Mouse (Mus musculus) spleen, adult 2 months (tissue): ENCODE results near the gene Fem1b.
"Not testable (repeated sequence)": the region's sequence is repeated elsewhere in the genome, so short reads cannot be mapped to it uniquely, and the experiment has no call there.

Experiments
- CTCF ChIP-seq: fragments of 200-500 bp; IDR thresholded peaks from 2 replicates; pipeline ENCODE4 v1.5.1; 2011; ENCODE audit warnings: mild to moderate bottlenecking, inconsistent platforms; ENCODE audit not compliant: insufficient read depth, insufficient read length, insufficient replicate concordance; ENCODE audit errors: extremely low read depth
- POLR2A ChIP-seq: fragments of 200-500 bp; IDR thresholded peaks from 2 replicates; pipeline ENCODE4 v1.6.1; 2011; ENCODE audit warnings: low read depth, low read length, inconsistent platforms

DNA sequence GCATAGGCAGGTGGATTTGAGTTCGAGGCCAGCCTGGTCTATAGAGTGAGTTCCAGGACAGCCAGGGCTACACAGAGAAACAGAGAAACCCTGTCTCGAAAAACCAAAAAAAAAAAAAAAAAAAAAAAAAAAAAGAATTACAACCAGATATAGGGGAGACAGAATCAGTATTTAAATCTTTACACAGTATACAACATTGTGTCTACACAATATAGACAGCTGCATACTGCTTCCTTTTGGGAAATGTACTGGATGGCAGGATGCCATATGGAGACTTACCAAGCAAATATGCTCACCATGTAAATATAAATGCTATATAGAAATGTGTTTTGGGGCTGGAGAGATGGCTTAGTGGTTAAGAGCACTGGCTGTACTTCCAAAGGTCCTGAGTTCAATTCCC, 12.5 kb downstream of the Fem1b start:
- not testable (repeated sequence) for TF ChIP-seq CTCF, POLR2A
